Mouse (Mus musculus) olfactory bulb, adult 2 months (tissue): Measurements from ENCODE around the gene 9230102O04Rik. TPM values are rescaled to one million over a fixed set of nuclear protein-coding genes. Genes with fewer than 3 reads are reported as not detected.

Experiments used
- H3K27ac ChIP-seq: fragments of 200-500 bp; 2 replicates; pipeline ENCODE4 v1.5.1; 2012; ENCODE audit warnings: low read depth, low read length; ENCODE audit not compliant: insufficient read depth
- H3K4me1 ChIP-seq: fragments of 200-500 bp; 2 replicates; pipeline ENCODE4 v1.6.1; 2012; ENCODE audit warnings: low read length; ENCODE audit not compliant: control insufficient read depth, insufficient read depth
- H3K4me3 ChIP-seq: fragments of 200-500 bp; 2 replicates; pipeline ENCODE4 v1.5.1; 2012; ENCODE audit warnings: mild to moderate bottlenecking, low read depth, low read length, moderate library complexity; ENCODE audit not compliant: insufficient read depth
- CTCF ChIP-seq: fragments of 200-500 bp; IDR thresholded peaks from 2 replicates; pipeline ENCODE4 v1.5.1; 2012; ENCODE audit warnings: low read depth, mild to moderate bottlenecking, low read length, moderate library complexity; ENCODE audit not compliant: insufficient read depth
- POLR2A ChIP-seq: fragments of 200-500 bp; IDR thresholded peaks from 2 replicates; pipeline ENCODE4 v1.6.1; 2012; ENCODE audit warnings: mild to moderate bottlenecking, low read depth, low read length, moderate library complexity; ENCODE audit not compliant: insufficient read depth
- WGBS: fragments of 180-500 bp; shearing (Covaris S2); methylation state at CpG from one replicate; pipeline ENCODE4 v1.1.7; 2018; 5-methylcytosine and 5-hydroxymethylcytosine counted together
- polyA plus RNA-seq: library from polyadenylated mRNA; stranded (reverse); fragments of >200 nt; gene quantifications from 2 replicates; pipeline ENCODE4 v1.2.4, GENCODE M21; 2012; ENCODE audit warnings: low replicate concordance; ENCODE audit not compliant: missing spikeins, insufficient read depth, insufficient read length

9230102O04Rik gene
- polyA plus RNA-seq, 1 experiment = not detected

- WGBS = 61% methylated on average over 13 of the region's 13 CpGs
- H3K4me1 ChIP-seq = no peaks in the 10 kb centered on the region
- H3K27ac ChIP-seq = no peak overlapping the region
- no peak overlapping the region for H3K4me3 ChIP-seq
- TF ChIP-seq POLR2A = no peak
- no peak for TF ChIP-seq CTCF
These were observed 36.3 kb downstream of the 9230102O04Rik start for GRCm38 (mm10) chr2:9852851-9853576.

GRCm38 (mm10) chr2:9835195-9835594 lies 54.1 kb downstream of the 9230102O04Rik start:
- no peak for TF ChIP-seq POLR2A
- no peak for TF ChIP-seq CTCF

GRCm38 (mm10) chr2:9833712-9834111 lies 55.6 kb downstream of the 9230102O04Rik start:
- H3K4me1 ChIP-seq = no peaks in the 10 kb centered on the region
- H3K4me3 ChIP-seq = no peak overlapping the region
- no peak overlapping the region for H3K27ac ChIP-seq
- 91% methylated on average over 7 of the region's 7 CpGs for WGBS
- TF ChIP-seq CTCF = no peak
- TF ChIP-seq POLR2A = no peak

More at GRCm38 (mm10) chr2:9835195-9835594, 54.1 kb downstream of the 9230102O04Rik start:
- H3K4me3 ChIP-seq = no peak overlapping the region
- 40% methylated on average over 7 of the region's 7 CpGs for WGBS
- no peak overlapping the region for H3K27ac ChIP-seq
- H3K4me1 ChIP-seq = no peaks in the 10 kb centered on the region

Other genes with a start within 250 kb of the 9230102O04Rik start
- not detected in 2 replicates for gene 4930412O13Rik, start 8.3 kb downstream of the 9230102O04Rik start, polyA plus RNA-seq
- gene Gata3, start 494 bp upstream of the 9230102O04Rik start, polyA plus RNA-seq = not detected in 2 replicates
- not detected in 2 replicates for gene Taf3, start 159.1 kb upstream of the 9230102O04Rik start, polyA plus RNA-seq
- gene Atp5c1, start 191.0 kb upstream of the 9230102O04Rik start, polyA plus RNA-seq = 349 TPM in 1 of 2 replicates, not detected in the other
- not detected in 2 replicates for gene Kin, start 191.1 kb upstream of the 9230102O04Rik start, polyA plus RNA-seq
- gene Itih2, start 241.9 kb upstream of the 9230102O04Rik start, polyA plus RNA-seq = not detected in 2 replicates